8 mouse cellular contexts compared by ENCODE assay signal in the genomic region with DNA sequence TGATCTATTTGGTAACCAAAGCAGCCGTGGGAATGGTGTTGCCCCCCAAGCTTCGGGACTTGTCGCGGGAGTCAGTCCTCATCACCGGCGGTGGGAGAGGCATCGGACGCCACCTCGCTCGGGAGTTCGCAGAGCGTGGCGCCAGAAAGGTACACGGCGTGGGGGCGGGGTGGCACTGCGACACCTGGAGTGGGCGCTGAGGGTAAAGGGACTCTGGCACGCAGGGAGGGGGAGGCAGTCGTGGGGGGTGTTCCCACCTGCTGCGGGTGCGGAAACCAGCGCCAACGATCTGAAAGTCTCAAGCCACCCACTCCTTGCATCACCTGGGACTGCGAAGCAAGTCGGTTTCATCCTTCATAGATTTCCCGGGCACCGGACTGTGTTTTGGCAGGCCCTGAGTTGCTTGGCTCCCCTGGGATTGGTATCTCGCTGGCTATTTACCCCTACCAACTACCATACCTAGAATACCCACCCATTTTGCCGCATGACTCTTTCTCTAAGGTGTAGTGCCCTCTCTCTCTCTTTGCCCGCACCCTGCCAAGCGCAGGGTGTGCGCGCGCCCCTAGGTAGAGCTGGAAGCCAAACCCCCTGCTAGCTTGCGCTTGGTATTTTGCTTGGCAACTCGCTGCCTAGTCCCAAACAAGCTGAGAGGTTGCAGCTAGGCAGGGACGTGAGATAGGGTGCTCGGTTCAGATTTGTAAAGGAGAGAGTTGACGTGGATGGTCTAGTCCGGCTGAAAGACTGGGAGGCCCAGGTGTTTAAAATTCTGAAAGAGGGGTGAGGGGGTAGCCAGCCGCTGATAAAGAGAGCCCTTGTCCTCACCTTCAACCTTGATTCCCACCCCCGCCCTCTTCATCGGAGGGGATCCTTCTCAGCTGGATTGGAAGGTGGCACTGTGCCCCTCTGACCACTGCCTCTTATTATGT. TPM values are rescaled to one million over a fixed set of nuclear protein-coding genes. Genes with fewer than 3 reads are reported as not detected.
DNase-seq lines count a peak whose midpoint lies in the region; ATAC-seq lines count a peak whose summit lies in the region.

No protein-coding gene starts in this region.

- H3K4me2 ChIP-seq in lung, embryonic 15.5 days, result peak overlapping the region; percentile 94

- peak overlapping the region; percentile 62 for H3K4me3 ChIP-seq in lung, embryonic 15.5 days

- under 1% methylated on average over 44 of the region's 44 CpGs for WGBS in lung, embryonic 15.5 days

- DNase-seq in ovary, postnatal 14 days (ENCODE audit: low spot score), result peak; percentile 33
- no peak for DNase-seq in ovary, adult 18-20 months (ENCODE audit: low spot score)
- peak; percentile 44 to 48 for DNase-seq in cerebellum, postnatal 14 days
- DNase-seq in heart, adult 18-20 months, result peak; percentile 75 to 81
- DNase-seq in kidney, adult 11 months, result peak; percentile 68
- DNase-seq in right cerebral cortex, adult 2 months (ENCODE audit: low spot score in 2 of 2), result peak; percentile 22 to 35
- DNase-seq in layer of hippocampus, postnatal 25 days (ENCODE audit: extremely low spot score in 1 of 2, low spot score in 1 of 2), result no peak

- H3K27me3 ChIP-seq in lung, embryonic 15.5 days, result no peaks in the 10 kb centered on the region

- peak; percentile 19; the same call in 1 of the 2 replicates for ATAC-seq in lung, embryonic 15.5 days (ENCODE audit: borderline replicate concordance, extremely low read depth, low FRiP score, low TSS enrichment)

- no peaks in the 10 kb centered on the region for H3K9me3 ChIP-seq in lung, embryonic 15.5 days

- peak overlapping the region; percentile 58 for H3K9ac ChIP-seq in lung, embryonic 15.5 days

- no peaks in the 10 kb centered on the region for H3K36me3 ChIP-seq in lung, embryonic 15.5 days

- H3K27ac ChIP-seq in lung, embryonic 15.5 days, result peak overlapping the region; percentile 87

- H3K4me1 ChIP-seq in lung, embryonic 15.5 days, result peaks cover 45% of the 10 kb centered on the region

RNA-seq across cellular contexts. Expression of a gene that starts 1.2 kb away (rescaled TPM):
- total RNA-seq in heart, adult 18-20 months (2021), result 100 to 1,000 TPM; 114 to 133 TPM
- polyA plus RNA-seq in lung, embryonic 15.5 days (2015; fragmentation: Nextera tagmentation; extraction: Ambion mirVana), result 51.6 and 53.0 TPM in 2 replicates
- total RNA-seq in layer of hippocampus, postnatal 25 days (2021), result 10 to 100 TPM; 29.6 to 30.6 TPM

Comparison
In these comparisons a context has a peak if more than half of its experiments do, and no peak if none do; other contexts are left out.
1. DNase-seq: peak in ovary, postnatal 14 days (single experiment), cerebellum, postnatal 14 days (2 of 2), heart, adult 18-20 months (2 of 2), kidney, adult 11 months (single experiment) and right cerebral cortex, adult 2 months (2 of 2); none in ovary, adult 18-20 months (single experiment) and layer of hippocampus, postnatal 25 days (0 of 2).